Mouse (Mus musculus) hindbrain, embryonic 10.5 days (tissue): Measurements from ENCODE around the gene Wdr41. TPM values are rescaled to one million over a fixed set of nuclear protein-coding genes. Genes with fewer than 3 reads are reported as not detected.

Experiments used
- DNase-seq: peaks from one replicate; pipeline ENCODE4 v3.0.0-alpha.2; 2017; ENCODE audit warnings: low spot score
- H3K27ac ChIP-seq: fragments of 300-500 bp; sonication (generic); 2 replicates; pipeline ENCODE4 v1.5.1; 2016; ENCODE audit warnings: mild to moderate bottlenecking, moderate library complexity
- H3K27me3 ChIP-seq: fragments of 300-500 bp; sonication (generic); 2 replicates; pipeline ENCODE4 v1.6.1; 2016; ENCODE audit warnings: mild to moderate bottlenecking; ENCODE audit not compliant: poor library complexity, insufficient read depth, severe bottlenecking
- H3K36me3 ChIP-seq: fragments of 300-500 bp; sonication (generic); 2 replicates; pipeline ENCODE4 v1.6.1; 2016; ENCODE audit warnings: mild to moderate bottlenecking, moderate library complexity
- H3K4me1 ChIP-seq: fragments of 300-500 bp; sonication (generic); replicated peaks from 2 replicates; pipeline ENCODE4 v1.6.1; 2016; ENCODE audit warnings: mild to moderate bottlenecking
- H3K4me3 ChIP-seq: fragments of 300-500 bp; sonication (generic); 2 replicates; pipeline ENCODE4 v1.5.1; 2016; ENCODE audit warnings: mild to moderate bottlenecking, moderate library complexity
- H3K9me3 ChIP-seq: fragments of 300-500 bp; sonication (generic); 2 replicates; pipeline ENCODE4 v1.6.1; 2016; ENCODE audit warnings: mild to moderate bottlenecking, moderate library complexity
- WGBS: fragments of 180-500 bp; shearing (Covaris S2); methylation state at CpG from one replicate; pipeline ENCODE4 v1.1.7; 2016; 5-methylcytosine and 5-hydroxymethylcytosine counted together
- polyA plus RNA-seq: library from polyadenylated mRNA; unstranded; fragments of >200 nt; fragmentation: Nextera tagmentation; extraction: Ambion mirVana; gene quantifications from 2 replicates; pipeline ENCODE4 v1.2.1, GENCODE M21; 2016

Gene Wdr41
- polyA plus RNA-seq, 1 experiment from 2014 or later, result 18.3 TPM

GRCm38 (mm10) chr13:95011546-95012257 is 35.6 kb downstream of the Wdr41 start:
- no peaks in the 10 kb centered on the region for H3K4me1 ChIP-seq
- no peak overlapping the region for H3K27ac ChIP-seq
- no peaks in the 10 kb centered on the region for H3K9me3 ChIP-seq
- WGBS, result 88% methylated on average over 7 of the region's 7 CpGs
- DNase-seq, result no peak
- H3K36me3 ChIP-seq, result peaks cover 11% of the 10 kb centered on the region
- no peaks in the 10 kb centered on the region for H3K27me3 ChIP-seq
- no peak overlapping the region for H3K4me3 ChIP-seq

DNA sequence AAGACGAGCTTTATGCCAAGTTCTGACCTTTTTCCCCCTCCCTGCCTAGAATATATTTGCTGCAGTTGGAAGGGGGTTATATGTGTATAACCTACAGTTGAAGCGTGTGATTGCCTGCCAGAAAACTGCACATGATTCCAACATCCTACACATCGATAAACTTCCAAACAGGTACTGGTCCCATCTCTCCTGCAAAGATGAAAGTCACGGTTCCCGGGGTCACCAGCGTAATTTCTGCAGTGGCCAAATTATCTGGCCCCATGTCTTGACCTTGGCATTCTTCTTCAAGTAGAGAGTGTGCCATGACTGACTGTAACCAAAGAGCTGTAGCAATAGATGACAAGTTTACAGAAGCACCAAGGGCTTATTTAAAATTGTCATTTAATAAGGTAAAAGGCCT is 41.1 kb downstream of the Wdr41 start:
- WGBS, result 90% methylated on average over 6 of the region's 6 CpGs
- H3K36me3 ChIP-seq, result peaks cover 5% of the 10 kb centered on the region; the same call in 1 of the 2 replicates
- peaks cover 18% of the 10 kb centered on the region for H3K4me1 ChIP-seq
- no peak overlapping the region for H3K27ac ChIP-seq
- H3K4me3 ChIP-seq, result no peak overlapping the region
- DNase-seq, result no peak
- H3K9me3 ChIP-seq, result no peaks in the 10 kb centered on the region
- no peaks in the 10 kb centered on the region for H3K27me3 ChIP-seq

- Histone ChIP-seq H3K4me1 (peaks cover 18% of the 10 kb centered on the region), H3K36me3 (peaks cover 4% of the 10 kb centered on the region; the same call in 1 of the 2 replicates), H3K9me3 (no peaks in the 10 kb centered on the region), H3K27me3 (no peaks in the 10 kb centered on the region), H3K27ac (peak overlapping the region; percentile 69; the same call in 1 of the 2 replicates), H3K4me3 (no peak overlapping the region)
- 7% methylated on average over 9 of the region's 9 CpGs for WGBS
- peak; percentile 83 for DNase-seq
Observed at GRCm38 (mm10) chr13:95017916-95018315, 41.8 kb downstream of the Wdr41 start.

DNA sequence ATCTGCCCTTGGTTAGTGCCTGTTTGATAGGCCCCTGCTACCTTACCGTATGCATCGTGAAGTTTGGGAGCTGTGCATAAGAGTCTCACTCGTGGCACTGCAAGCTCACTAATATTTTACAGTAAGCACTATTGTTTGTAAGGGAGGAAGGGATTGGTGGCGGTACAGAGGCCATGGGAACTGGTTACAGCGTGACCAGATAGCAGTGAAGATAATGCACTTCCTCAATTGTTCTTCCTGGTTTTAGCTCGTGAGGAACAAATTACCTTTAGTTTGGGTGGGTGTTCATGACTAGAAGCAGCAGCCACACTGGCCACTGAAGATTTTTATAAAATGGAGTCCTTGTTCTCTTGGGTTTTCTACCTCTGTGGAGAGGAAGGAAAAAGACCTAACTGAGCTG is 43.2 kb downstream of the Wdr41 start:
- Histone ChIP-seq H3K4me3 (no peak overlapping the region), H3K9me3 (no peaks in the 10 kb centered on the region), H3K27ac (no peak overlapping the region), H3K4me1 (peaks cover 18% of the 10 kb centered on the region), H3K36me3 (peaks cover 3% of the 10 kb centered on the region; the same call in 1 of the 2 replicates), H3K27me3 (no peaks in the 10 kb centered on the region)
- no peak for DNase-seq
- WGBS, result 88% methylated on average over 6 of the region's 6 CpGs

DNA sequence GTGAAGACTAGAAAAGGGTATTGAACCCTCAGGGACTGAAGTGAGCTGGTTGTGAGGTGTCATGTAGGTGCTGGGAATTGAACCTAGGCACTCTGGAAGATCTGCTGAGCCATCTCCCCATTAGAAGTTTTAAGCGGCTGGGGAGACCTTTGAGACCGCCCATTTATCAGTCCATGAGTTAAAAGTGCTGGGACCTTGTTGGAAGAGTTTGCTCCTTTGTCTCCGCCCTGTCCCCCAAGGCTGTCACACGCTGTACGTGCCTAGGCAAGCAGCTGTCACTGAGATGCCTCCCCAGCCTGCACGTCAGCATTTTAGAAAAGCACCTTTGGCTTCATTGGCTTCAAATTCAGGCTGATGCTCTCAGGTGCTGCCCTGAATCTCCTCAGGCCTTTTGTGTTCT is 44.1 kb downstream of the Wdr41 start:
- Histone ChIP-seq H3K27ac (no peak overlapping the region), H3K4me1 (peaks cover 18% of the 10 kb centered on the region), H3K36me3 (peaks cover 3% of the 10 kb centered on the region; the same call in 1 of the 2 replicates), H3K4me3 (no peak overlapping the region), H3K27me3 (no peaks in the 10 kb centered on the region), H3K9me3 (no peaks in the 10 kb centered on the region)
- DNase-seq, result no peak
- WGBS, result 81% methylated on average over 6 of the region's 6 CpGs

GRCm38 (mm10) chr13:95030828-95031227 is 54.7 kb downstream of the Wdr41 start:
- Histone ChIP-seq H3K9me3 (0 out of 2 replicates have a peak, but pooled peaks cover 5% of the 10 kb centered on the region), H3K4me3 (no peak overlapping the region), H3K36me3 (peaks cover 10% of the 10 kb centered on the region), H3K27me3 (no peaks in the 10 kb centered on the region), H3K27ac (no peak overlapping the region), H3K4me1 (0 out of 2 replicates have a peak, but pooled peaks cover 3% of the 10 kb centered on the region)
- WGBS, result 89% methylated on average over 6 of the region's 6 CpGs
- DNase-seq, result no peak

- H3K27ac ChIP-seq, result no peak overlapping the region
- H3K27me3 ChIP-seq, result no peaks in the 10 kb centered on the region
- H3K9me3 ChIP-seq, result 0 out of 2 replicates have a peak, but pooled peaks cover 5% of the 10 kb centered on the region
- no peak overlapping the region for H3K4me3 ChIP-seq
- no peak for DNase-seq
- WGBS, result 85% methylated on average over 17 of the region's 17 CpGs
- peaks cover 10% of the 10 kb centered on the region for H3K36me3 ChIP-seq
- 0 out of 2 replicates have a peak, but pooled peaks cover 3% of the 10 kb centered on the region for H3K4me1 ChIP-seq
Observed at GRCm38 (mm10) chr13:95032127-95032831, 56.1 kb downstream of the Wdr41 start.

GRCm38 (mm10) chr13:95032973-95033372 is 56.8 kb downstream of the Wdr41 start:
- 0 out of 2 replicates have a peak, but pooled peaks cover 5% of the 10 kb centered on the region for H3K9me3 ChIP-seq
- H3K4me3 ChIP-seq, result no peak overlapping the region
- H3K4me1 ChIP-seq, result 0 out of 2 replicates have a peak, but pooled peaks cover 3% of the 10 kb centered on the region
- 91% methylated on average over 6 of the region's 6 CpGs for WGBS
- H3K27ac ChIP-seq, result no peak overlapping the region
- DNase-seq, result no peak
- H3K36me3 ChIP-seq, result peaks cover 8% of the 10 kb centered on the region
- H3K27me3 ChIP-seq, result no peaks in the 10 kb centered on the region

GRCm38 (mm10) chr13:95034094-95034493 is 58.0 kb downstream of the Wdr41 start:
- 88% methylated on average over 9 of the region's 9 CpGs for WGBS
- no peak for DNase-seq
- Histone ChIP-seq H3K4me1 (0 out of 2 replicates have a peak, but pooled peaks cover 3% of the 10 kb centered on the region), H3K9me3 (no peaks in the 10 kb centered on the region), H3K36me3 (no peaks in the 10 kb centered on the region), H3K4me3 (no peak overlapping the region), H3K27ac (no peak overlapping the region), H3K27me3 (no peaks in the 10 kb centered on the region)

DNA sequence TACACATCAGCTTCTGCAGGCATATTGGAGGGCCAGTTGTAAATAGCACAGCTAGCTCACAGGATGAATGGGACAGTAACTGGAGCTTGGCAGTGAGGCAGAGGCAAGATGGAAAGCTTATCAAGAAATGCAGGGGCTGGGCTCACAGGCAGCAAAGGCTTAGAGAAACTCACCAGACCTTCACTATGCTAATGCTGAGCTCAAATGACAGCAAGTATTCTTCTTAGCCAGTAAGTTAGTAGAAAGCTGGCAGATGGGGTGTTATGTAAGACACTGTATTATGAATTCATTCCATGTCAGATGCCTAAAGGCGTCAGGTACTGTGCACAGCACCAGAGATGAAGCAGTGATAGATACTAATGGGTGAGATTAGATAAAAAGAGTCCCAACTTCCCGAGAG is 58.6 kb downstream of the Wdr41 start:
- no peak for DNase-seq
- Histone ChIP-seq H3K9me3 (no peaks in the 10 kb centered on the region), H3K4me3 (no peak overlapping the region), H3K4me1 (0 out of 2 replicates have a peak, but pooled peaks cover 3% of the 10 kb centered on the region), H3K27ac (no peak overlapping the region), H3K36me3 (no peaks in the 10 kb centered on the region), H3K27me3 (no peaks in the 10 kb centered on the region)
- 81% methylated on average over 2 of the region's 2 CpGs for WGBS

DNA sequence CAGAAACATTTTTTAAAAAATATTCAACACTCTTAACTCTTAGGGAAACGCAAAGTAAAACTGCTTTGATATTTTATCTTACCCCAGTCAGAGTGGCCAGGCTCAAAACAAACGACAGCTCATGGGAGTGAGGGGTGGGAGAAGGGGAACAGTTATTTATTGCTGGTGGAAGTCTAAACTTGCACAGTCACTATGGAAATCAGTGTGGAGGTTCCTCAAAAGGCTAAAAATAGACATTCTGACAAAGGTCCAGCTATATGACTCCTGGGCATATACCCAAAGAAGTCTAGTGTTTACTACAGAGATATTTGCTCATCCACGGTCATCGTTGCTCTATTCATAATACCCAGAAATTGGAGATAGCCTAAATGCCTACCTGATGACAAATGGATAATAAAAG is 62.1 kb downstream of the Wdr41 start:
- Histone ChIP-seq H3K4me1 (no peaks in the 10 kb centered on the region), H3K9me3 (no peaks in the 10 kb centered on the region), H3K4me3 (no peak overlapping the region), H3K27ac (no peak overlapping the region), H3K27me3 (no peaks in the 10 kb centered on the region), H3K36me3 (no peaks in the 10 kb centered on the region)
- 89% methylated on average over 4 of the region's 4 CpGs for WGBS
- DNase-seq, result no peak

GRCm38 (mm10) chr13:95040140-95040738 is 64.1 kb downstream of the Wdr41 start:
- H3K4me1 ChIP-seq, result no peaks in the 10 kb centered on the region
- H3K36me3 ChIP-seq, result no peaks in the 10 kb centered on the region
- no peaks in the 10 kb centered on the region for H3K27me3 ChIP-seq
- H3K4me3 ChIP-seq, result no peak overlapping the region
- no peak overlapping the region for H3K27ac ChIP-seq
- H3K9me3 ChIP-seq, result no peaks in the 10 kb centered on the region
- 90% methylated on average over 9 of the region's 9 CpGs for WGBS
- no peak for DNase-seq

DNA sequence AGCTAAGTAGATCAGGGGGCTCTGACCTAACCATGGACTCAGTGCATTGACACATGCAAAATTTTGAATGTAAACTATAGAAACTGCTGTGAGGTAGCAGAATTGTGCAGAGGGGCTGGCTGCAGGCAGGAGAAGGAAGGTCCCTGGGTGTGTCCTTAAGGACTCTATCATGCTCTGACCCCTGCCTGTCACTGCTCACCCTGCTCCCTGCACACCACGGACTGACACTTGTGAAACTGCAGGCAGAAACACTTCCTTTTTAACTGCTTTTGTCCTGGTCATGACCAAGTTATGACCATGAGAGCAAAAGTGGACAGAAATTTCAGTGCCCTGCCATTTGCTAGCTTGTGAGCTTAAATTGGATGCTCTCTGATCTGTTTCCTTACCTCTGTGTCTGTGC is 68.0 kb downstream of the Wdr41 start:
- no peak overlapping the region for H3K27ac ChIP-seq

More for the DNA sequence above, 68.0 kb downstream of the Wdr41 start:
- no peak for DNase-seq
- Histone ChIP-seq H3K27me3 (no peaks in the 10 kb centered on the region), H3K36me3 (no peaks in the 10 kb centered on the region), H3K4me1 (peaks cover 7% of the 10 kb centered on the region), H3K9me3 (no peaks in the 10 kb centered on the region), H3K4me3 (no peak overlapping the region)
- 50% methylated on average over 1 of the region's 1 CpGs for WGBS
